Mouse (Mus musculus): ENCODE data around the gene Galnt9. TPM values are rescaled to one million over a fixed set of nuclear protein-coding genes. Genes with fewer than 3 reads are reported as not detected.

Gene Galnt9
- polyA plus RNA-seq, 1 experiment = 0.27 TPM

GRCm38 (mm10) chr5:110611435-110612158, 67.4 kb downstream of the Galnt9 start:
- 73% methylated on average over 5 of the region's 5 CpGs for WGBS

DNA sequence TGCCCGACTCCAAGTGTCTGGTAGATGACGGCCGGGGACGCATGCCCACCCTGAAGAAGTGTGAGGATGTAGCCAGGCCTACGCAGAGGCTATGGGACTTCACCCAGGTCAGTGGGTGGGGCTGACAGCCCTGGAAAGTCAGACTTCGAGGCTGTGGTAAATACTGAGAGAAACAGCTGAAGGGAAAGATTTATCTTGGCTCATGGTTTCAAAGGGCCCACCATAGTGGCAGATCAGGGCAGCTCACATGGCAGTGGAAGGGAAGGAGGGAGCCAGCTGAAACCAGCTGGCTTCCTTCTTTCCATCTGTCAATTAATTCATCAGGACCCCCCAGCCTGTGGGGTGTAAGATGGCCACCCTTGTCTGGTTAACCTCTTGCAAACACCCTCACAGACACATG, 75.1 kb downstream of the Galnt9 start:
- no peak for DNase-seq (ENCODE audit: low read depth, low spot score)
- WGBS = 80% methylated on average over 6 of the region's 6 CpGs

More at GRCm38 (mm10) chr5:110611435-110612158, 67.4 kb downstream of the Galnt9 start:
- DNase-seq (ENCODE audit: low read depth, low spot score) = no peak

DNA sequence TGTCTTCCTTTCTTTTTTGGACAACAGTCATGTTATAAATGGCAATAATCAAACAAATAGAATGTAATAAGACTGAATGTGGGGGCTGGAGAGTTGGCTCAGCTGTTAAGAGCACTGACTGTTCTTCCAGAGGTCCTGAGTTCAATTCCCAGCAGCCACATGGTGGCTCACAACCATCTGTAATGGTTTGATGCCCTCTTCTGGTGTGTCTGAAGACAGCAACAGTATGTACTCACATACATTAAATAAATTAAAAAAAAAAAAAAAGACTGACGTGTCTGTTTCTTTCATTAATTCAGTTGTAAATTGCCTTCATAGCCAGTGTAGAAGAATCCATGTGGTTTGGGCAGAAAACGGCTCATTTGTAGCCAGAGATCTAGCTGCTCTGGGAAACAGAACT, 80.2 kb downstream of the Galnt9 start:
- DNase-seq (ENCODE audit: low read depth, low spot score) = no peak
- WGBS = 66% methylated on average over 2 of the region's 2 CpGs

DNA sequence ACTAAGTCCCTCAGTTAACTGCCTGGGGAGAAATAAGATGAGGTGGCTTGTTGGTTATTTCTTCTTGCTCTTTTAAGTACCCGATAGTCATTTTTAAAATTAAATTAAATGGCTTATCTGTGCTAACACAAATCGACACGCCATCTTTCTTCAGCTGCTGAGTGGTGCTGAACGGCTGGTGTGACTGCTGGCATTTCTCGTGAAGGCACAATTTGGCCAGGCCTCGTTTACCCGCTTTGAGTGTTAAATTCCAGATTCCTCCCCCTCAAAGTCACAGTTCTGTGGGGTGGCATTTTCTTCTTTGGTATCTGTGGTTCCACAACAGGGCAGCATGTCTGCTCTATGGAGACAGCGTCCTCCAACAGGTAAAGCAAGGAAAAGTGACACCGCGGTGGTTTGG, 83.2 kb downstream of the Galnt9 start:
- WGBS = 79% methylated on average over 10 of the region's 10 CpGs
- no peak for DNase-seq (ENCODE audit: low read depth, low spot score)

DNA sequence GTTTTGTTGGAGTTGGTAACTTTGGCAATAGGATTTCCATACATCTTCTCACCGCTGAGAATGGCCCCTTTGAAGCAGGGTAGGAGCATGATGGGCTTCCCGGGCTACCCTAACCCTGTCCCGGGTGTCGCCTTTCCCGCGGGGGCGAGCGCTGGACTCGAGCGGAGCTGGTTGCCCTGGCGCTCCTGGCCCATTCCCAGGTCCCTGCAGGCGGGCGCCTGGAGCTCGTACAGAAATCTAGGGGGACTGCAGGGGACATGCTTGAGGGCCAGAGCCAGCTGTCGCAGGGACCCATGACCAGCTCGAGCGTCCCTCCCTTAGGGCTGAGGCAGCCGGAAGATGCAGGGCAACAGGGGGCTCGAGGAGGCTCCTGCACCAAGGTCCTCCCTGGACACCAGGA, 84.0 kb downstream of the Galnt9 start:
- no peak for DNase-seq (ENCODE audit: low read depth, low spot score)
- 24% methylated on average over 19 of the region's 19 CpGs for WGBS

DNA sequence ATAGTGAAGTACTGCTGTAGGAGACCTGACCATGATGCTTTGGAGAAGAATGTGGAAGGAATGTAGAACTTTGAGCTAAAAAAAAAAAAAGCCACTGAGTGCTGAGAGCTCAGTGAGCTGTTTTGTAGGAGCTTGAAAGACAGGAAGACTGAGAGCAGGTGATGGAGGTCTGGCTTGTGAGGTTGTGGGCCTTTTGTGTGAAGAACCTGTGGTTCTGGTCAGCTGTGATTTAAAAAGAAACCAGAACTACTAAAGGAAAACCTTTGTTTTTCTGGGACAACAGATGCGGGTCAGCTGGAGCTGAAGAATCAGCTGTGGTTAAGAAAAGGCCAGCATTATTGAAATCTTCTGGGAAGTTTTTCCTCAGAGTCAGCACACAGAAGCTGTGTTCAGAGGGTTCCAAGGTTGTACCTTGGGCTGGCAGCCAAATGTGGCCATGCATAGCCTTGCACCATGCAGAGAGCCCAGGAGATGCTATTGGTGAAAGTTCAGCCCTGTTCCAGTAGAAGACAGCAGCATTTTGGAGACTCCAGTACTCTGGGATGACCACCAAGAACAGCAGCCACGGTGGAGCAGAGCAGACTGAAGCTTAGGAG, 85.5 kb downstream of the Galnt9 start:
- DNase-seq (ENCODE audit: low read depth, low spot score) = no peak
- 69% methylated on average over 2 of the region's 2 CpGs for WGBS

GRCm38 (mm10) chr5:110635951-110636707, 92.0 kb downstream of the Galnt9 start:
- DNase-seq (ENCODE audit: low read depth, low spot score) = peak; percentile 13
- WGBS = 35% methylated on average over 6 of the region's 6 CpGs

DNA sequence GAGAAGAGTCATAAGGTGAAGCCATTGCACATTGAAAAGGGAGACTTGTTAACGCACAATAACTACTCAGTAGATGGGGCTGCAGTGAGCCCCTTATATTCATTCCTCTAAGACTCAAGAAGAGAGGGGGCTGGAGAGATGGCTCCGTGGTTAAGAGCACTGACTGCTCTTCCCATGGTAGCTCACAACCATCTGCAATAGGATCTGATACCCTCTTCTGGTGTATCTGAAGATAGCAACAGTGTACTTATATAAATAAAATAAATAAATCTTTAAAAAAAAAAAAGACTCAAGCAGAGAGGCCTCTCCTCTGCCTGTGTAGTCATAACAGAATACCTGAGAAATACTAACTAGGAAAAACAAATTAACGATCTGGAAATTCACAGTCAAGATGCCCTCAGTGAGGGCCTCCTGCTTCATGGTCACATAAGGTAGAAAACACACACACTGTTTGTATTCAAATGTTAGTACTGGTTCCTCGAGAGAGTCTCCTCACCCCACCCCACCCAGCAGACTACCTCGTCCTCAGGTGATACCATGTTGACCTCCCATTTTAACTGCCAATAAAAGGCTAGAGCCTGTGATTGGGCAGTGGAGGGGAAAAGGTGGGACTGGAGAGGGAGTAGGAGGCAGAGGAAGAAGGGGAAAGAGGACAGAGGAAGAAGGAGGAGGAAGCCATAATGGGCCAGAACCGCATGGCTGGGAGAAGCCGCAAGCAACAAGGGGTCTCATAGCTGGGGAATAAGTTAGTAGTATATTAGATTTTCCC, 94.3 kb downstream of the Galnt9 start:
- 68% methylated on average over 7 of the region's 7 CpGs for WGBS
- DNase-seq (ENCODE audit: low read depth, low spot score) = no peak

DNA sequence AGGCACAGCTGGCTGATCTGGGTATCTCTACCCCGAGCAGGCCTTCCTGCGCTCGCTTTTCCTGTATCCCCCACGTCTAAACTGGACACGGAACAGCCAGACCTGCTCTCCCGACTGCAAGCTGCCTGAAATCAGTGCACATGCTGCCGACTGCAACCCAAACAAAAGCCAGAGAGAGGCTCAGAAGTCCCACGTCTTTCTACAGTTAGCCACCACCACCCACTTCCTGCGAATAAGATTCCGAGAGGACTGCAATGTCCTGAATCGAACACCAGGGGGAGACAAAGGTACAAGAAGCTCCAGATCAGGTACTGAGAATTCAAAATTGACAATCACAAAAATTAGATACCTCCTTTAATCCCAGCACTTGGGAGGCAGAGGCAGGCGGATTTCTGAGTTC, 95.3 kb downstream of the Galnt9 start:
- 24% methylated on average over 12 of the region's 12 CpGs for WGBS
- DNase-seq (ENCODE audit: low read depth, low spot score) = peak; percentile 38

GRCm38 (mm10) chr5:110646377-110646776, 102.2 kb downstream of the Galnt9 start:
- DNase-seq (ENCODE audit: low read depth, low spot score) = no peak

DNA sequence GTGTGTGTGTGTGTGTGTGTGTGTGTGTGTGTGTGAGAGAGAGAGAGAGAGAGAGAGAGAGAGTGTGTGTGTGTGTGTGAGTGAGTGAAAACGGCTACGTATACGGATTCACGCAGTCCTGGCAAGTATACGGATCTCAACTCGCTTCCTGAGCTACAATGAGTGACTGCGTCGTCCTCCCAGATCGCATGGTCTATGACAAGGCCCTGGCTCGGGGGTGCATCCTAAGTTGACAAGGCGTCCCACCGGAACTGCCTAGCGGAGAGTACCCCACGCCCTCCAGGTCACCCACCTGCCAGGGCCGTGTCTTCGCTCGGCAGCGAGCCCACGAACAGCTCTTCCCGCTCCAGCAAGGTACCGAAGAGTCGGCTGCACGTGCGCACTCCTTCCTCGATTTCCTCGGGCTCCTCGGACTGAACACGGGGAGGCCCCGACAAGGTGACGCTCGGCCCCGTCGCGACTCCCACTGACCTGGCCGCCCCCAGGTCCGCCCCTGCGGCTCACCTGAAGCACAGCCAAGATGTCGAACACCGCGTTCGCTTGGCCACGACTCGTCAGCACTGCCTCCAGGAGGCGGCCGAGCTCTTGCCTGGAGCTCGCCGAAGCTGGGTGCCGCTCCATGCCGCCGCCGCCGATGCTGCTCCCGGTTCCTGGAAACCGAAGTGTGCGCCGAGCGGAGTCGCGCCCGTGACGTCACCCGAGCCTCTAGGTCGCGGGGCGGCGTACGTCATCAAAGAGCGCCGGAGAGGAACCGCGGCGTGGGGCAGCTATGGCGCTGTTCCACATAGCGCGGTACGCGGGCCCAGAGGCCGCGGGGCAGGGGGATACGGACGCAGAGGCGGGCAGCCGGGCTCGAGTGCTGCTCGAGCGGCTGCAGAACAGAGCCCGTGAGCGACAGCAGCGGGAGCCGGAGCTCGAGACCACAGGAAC, 108.8 kb downstream of the Galnt9 start, which contains the start of the genes Noc4l and Ddx51:
Gene Noc4l (minus strand): TSS at position 699 of the 930 bp plus-strand sequence.
Gene Ddx51 (plus strand): TSS at position 733 of the 930 bp plus-strand sequence.
- under 1% methylated on average over 91 of the region's 91 CpGs for WGBS
- peak; percentile 70 for DNase-seq (ENCODE audit: low read depth, low spot score)

DNA sequence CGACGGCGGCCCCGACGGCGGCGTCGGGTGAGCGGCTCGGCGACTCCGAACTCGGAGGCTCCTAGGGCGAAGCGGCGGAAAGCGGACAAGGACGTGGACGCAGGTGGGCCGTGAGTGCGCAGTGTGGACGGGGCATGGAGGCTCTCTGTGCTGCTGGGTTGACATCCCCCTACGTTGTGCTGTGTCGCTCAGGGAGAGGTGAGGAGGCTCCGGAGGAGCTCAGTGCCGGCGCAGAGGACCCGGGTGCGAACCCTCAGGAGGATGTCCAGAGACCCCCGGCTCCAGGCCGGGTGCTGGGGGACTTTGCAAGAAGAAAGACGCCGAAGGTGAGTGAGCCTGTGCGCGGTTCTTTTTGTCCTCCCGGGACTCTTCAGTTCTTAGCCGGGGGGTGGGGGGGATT, 109.5 kb downstream of the Galnt9 start:
- no peak for DNase-seq (ENCODE audit: low read depth, low spot score)
- under 1% methylated on average over 37 of the region's 37 CpGs for WGBS

- no peak for DNase-seq (ENCODE audit: low read depth, low spot score)
These were observed 115.5 kb downstream of the Galnt9 start for GRCm38 (mm10) chr5:110659682-110660081.

DNA sequence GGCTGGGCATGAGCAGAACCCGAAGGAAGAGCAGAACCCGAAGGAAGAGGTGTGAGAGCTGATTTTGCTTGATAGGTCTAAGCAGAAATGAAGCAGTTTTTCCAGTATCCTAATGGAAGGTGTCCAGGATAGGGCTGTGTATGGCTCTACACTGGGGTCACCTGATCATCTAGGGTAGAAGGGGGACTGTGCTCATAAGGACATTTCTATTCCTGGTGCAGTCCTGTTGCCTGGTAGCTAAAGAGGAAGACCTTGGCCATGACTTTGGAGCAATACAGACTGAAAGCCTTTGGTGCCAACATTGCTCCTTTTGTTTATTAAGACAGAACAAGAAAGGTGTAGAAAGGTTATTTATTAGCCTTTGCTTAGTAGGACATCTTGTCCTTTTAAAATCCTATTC, 119.9 kb downstream of the Galnt9 start:
- WGBS = 93% methylated on average over 2 of the region's 2 CpGs

GRCm38 (mm10) chr5:110664750-110665269, 120.7 kb downstream of the Galnt9 start:
- no peak for DNase-seq (ENCODE audit: low read depth, low spot score)
- 88% methylated on average over 2 of the region's 2 CpGs for WGBS

More for the DNA sequence above, 119.9 kb downstream of the Galnt9 start:
- no peak for DNase-seq (ENCODE audit: low read depth, low spot score)

DNA sequence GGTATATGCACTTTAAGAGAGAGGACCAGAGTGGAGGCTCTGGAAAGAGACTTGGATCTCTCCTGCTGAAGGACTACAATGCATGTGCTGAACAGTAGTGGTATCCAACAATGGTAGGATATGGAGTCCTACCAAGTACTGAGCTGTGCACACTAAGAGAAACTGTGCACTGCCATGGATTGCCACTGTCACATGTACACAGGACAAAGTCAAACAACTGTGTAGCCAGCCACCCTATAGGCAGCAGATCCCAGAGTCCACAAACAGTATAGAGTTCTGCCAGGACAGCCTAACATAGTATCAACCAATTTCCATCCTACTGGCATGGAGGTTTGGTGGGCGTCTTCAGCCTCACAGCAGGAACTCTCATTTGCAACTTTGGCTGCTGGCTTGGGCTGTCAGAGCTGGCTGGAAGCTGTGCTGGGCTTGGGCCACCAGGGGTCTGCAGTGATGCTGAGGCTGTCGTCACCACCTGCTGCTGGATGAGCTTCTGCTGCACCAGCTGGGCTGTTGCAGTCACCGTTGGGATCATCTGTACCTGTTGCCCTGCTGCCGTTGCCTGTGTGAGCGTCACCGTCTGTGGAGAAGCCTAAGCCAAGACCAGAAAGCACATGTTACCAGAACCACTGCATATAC, 121.4 kb downstream of the Galnt9 start:
- 80% methylated on average over 6 of the region's 6 CpGs for WGBS
- no peak for DNase-seq (ENCODE audit: low read depth, low spot score)

Data from large intestine, adult 2 months (tissue).